ENCODE assay signal across 8 mouse cellular contexts in genomic region chr15:77841361-77842046, GRCm38 (mm10). TPM values are rescaled to one million over a fixed set of nuclear protein-coding genes. Genes with fewer than 3 reads are reported as not detected.
DNase-seq lines count a peak whose midpoint lies in the region; ATAC-seq and TF ChIP-seq lines count a peak whose summit lies in the region.

No protein-coding gene starts in this region.

- peaks cover 18% of the 10 kb centered on the region for H3K4me1 ChIP-seq in cerebellum, adult 2 months (ENCODE audit: control insufficient read depth, insufficient read depth, low read length)
- H3K4me1 ChIP-seq in hindbrain, embryonic 11.5 days (replicated peaks; ENCODE audit: control insufficient read depth, insufficient read depth, low read length), result peaks cover 2% of the 10 kb centered on the region; the same call in 1 of the 2 replicates

- H3K27me3 ChIP-seq in cerebellum, adult 2 months (ENCODE audit: control insufficient read depth, insufficient read depth, low read length), result no peaks in the 10 kb centered on the region
- H3K27me3 ChIP-seq in hindbrain, embryonic 11.5 days (ENCODE audit: control insufficient read depth, insufficient read depth, low read length), result no peaks in the 10 kb centered on the region

- DNase-seq in frontal cortex, adult 2 months (ENCODE audit: extremely low spot score in 1 of 2, low spot score in 1 of 2), result no peak
- DNase-seq in cerebellum, adult 2 months, result peak in 1 of 2 experiments; percentile 72
- peak; percentile 20 to 40 for DNase-seq in frontal cortex, postnatal 25 days (ENCODE audit: low spot score in 2 of 2)
- DNase-seq in hindbrain, embryonic 11.5 days (ENCODE audit: low spot score), result peak; percentile 82
- DNase-seq in left cerebral cortex, adult 18-20 months (ENCODE audit: low spot score in 2 of 2), result peak; percentile 46 to 49
- peak; percentile 86 for DNase-seq in lung, postnatal 36 days
- peak; percentile 46 for DNase-seq in skeletal muscle tissue, adult 2 months (ENCODE audit: low read depth, low spot score)

- TF ChIP-seq POLR2A in cerebellum, adult 2 months (IDR thresholded peaks at IDR 0.05; ENCODE audit: borderline replicate concordance, insufficient read depth, low read length), result no peak

- under 1% methylated on average over 80 of the region's 80 CpGs for WGBS in cerebellum, adult 2 months
- WGBS in hindbrain, embryonic 11.5 days, result 0% methylated on average over 80 of the region's 80 CpGs

- H3K4me2 ChIP-seq in hindbrain, embryonic 11.5 days (replicated peaks; ENCODE audit: low read depth, low read length), result peak overlapping the region; percentile 64

- H3K36me3 ChIP-seq in hindbrain, embryonic 11.5 days (ENCODE audit: control insufficient read depth, insufficient read depth, low read length), result no peaks in the 10 kb centered on the region

- peak overlapping the region; percentile 71 for H3K4me3 ChIP-seq in cerebellum, adult 2 months (replicated peaks; ENCODE audit: insufficient read depth, low read depth, low read length)
- H3K4me3 ChIP-seq in hindbrain, embryonic 11.5 days (ENCODE audit: low read depth, low read length), result peak overlapping the region; percentile 67

- no peaks in the 10 kb centered on the region for H3K9me3 ChIP-seq in hindbrain, embryonic 11.5 days (ENCODE audit: control insufficient read depth, low read length)

- H3K27ac ChIP-seq in cerebellum, adult 2 months (ENCODE audit: insufficient read depth, low read length), result peak overlapping the region; percentile 79
- H3K27ac ChIP-seq in hindbrain, embryonic 11.5 days (ENCODE audit: low read depth, low read length), result peak overlapping the region; percentile 78

- TF ChIP-seq CTCF in cerebellum, adult 2 months (IDR thresholded peaks at IDR 0.05; ENCODE audit: borderline replicate concordance, insufficient read depth, low read depth, low read length), result no peak

- H3K9ac ChIP-seq in hindbrain, embryonic 11.5 days (ENCODE audit: low read depth, low read length), result peak overlapping the region; percentile 78

- peak; percentile 46 for ATAC-seq in frontal cortex, adult (ENCODE audit: low TSS enrichment)
- ATAC-seq in hindbrain, embryonic 11.5 days (ENCODE audit: low FRiP score), result peak; percentile 63

RNA-seq across cellular contexts. Expression of gene Myh9, which starts 0.5 kb away (rescaled TPM):
- polyA plus RNA-seq in frontal cortex, adult 2 months (2012; rRNA removed), result 34.4 and 38.7 TPM in 2 replicates
- polyA plus RNA-seq in cerebellum, adult 2 months (2012; rRNA removed), result 44.2 and 45.2 TPM in 2 replicates
- 20.7 and 29.8 TPM in 2 replicates for polyA plus RNA-seq in hindbrain, embryonic 11.5 days (2014; fragmentation: Nextera tagmentation; extraction: Ambion mirVana)
- 10 to 100 TPM; 74.4 to 78.9 TPM for total RNA-seq in left cerebral cortex, adult 18-20 months (2021)

Comparison
In these comparisons a context has a peak if more than half of its experiments do, and no peak if none do; other contexts are left out.
1. DNase-seq: peak in frontal cortex, postnatal 25 days (2 of 2), hindbrain, embryonic 11.5 days (single experiment), left cerebral cortex, adult 18-20 months (2 of 2), lung, postnatal 36 days (single experiment) and skeletal muscle tissue, adult 2 months (single experiment); none in frontal cortex, adult 2 months (0 of 2).